Mouse (Mus musculus): ENCODE measurements around the gene Jarid2.

Jarid2 gene

GRCm38 (mm10) chr13:44960542-44961291 is 231.4 kb downstream of the Jarid2 start:
- no peak for DNase-seq (ENCODE audit: low spot score)
